In genomic region chr17:15130288-15130656, GRCm38 (mm10) we compare ENCODE assay signal across 22 mouse cellular contexts.
DNase-seq lines count a peak whose midpoint lies in the region; ATAC-seq lines count a peak whose summit lies in the region.
"Had no signal": no experiment of that assay in that cellular context is flagged by ENCODE, and none has a peak within 500 bp of the region (broad histone marks: within the 10 kb centered on the region; RNA-seq: fewer than 3 reads in every experiment).

No protein-coding gene starts in this region.

- no peak overlapping the region for H3K4me3 ChIP-seq in forebrain, embryonic 10.5 days
- H3K4me3 ChIP-seq in forebrain, embryonic 15.5 days, result no peak overlapping the region
- no peak overlapping the region for H3K4me3 ChIP-seq in heart, embryonic 11.5 days (ENCODE audit: low read depth, low read length)
- no peak overlapping the region for H3K4me3 ChIP-seq in heart, embryonic 15.5 days
- no peak overlapping the region for H3K4me3 ChIP-seq in brown adipose tissue, adult 24 weeks (ENCODE audit: insufficient read depth, low read depth, low read length)
- H3K4me3 ChIP-seq: embryonic facial prominence, embryonic 13.5 days; forebrain, embryonic 13.5 days; hindbrain, embryonic 10.5 days; intestine, embryonic 15.5 days had no signal

- H3K4me1 ChIP-seq in forebrain, embryonic 10.5 days, result no peaks in the 10 kb centered on the region
- no peaks in the 10 kb centered on the region for H3K4me1 ChIP-seq in forebrain, embryonic 15.5 days
- H3K4me1 ChIP-seq in heart, embryonic 11.5 days (ENCODE audit: control insufficient read depth, insufficient read depth, low read length), result no peaks in the 10 kb centered on the region
- H3K4me1 ChIP-seq in heart, embryonic 15.5 days (replicated peaks), result no peaks in the 10 kb centered on the region; the same call in 1 of the 2 replicates
- H3K4me1 ChIP-seq in brown adipose tissue, adult 24 weeks (ENCODE audit: control insufficient read depth, insufficient read depth, insufficient read length, low read length), result peaks cover 12% of the 10 kb centered on the region
- H3K4me1 ChIP-seq: embryonic facial prominence, embryonic 13.5 days; forebrain, embryonic 13.5 days; hindbrain, embryonic 10.5 days; intestine, embryonic 15.5 days had no signal

- no peak overlapping the region for H3K4me2 ChIP-seq in forebrain, embryonic 15.5 days (replicated peaks)
- H3K4me2 ChIP-seq in heart, embryonic 11.5 days, result no peak overlapping the region
- H3K4me2 ChIP-seq in heart, embryonic 15.5 days, result no peak overlapping the region
- H3K4me2 ChIP-seq: embryonic facial prominence, embryonic 13.5 days; forebrain, embryonic 13.5 days; hindbrain, embryonic 14.5 days; intestine, embryonic 15.5 days had no signal

- DNase-seq in forebrain, embryonic 10.5 days (ENCODE audit: extremely low spot score, low spot score), result no peak
- no peak for DNase-seq in heart, postnatal 10 days
- DNase-seq in heart, postnatal 25 days (ENCODE audit: low spot score), result no peak
- no peak for DNase-seq in spleen, postnatal 4 days (ENCODE audit: low spot score in 2 of 2)
- DNase-seq: adrenal gland, adult 8-10 months; B cell, adult 2 months; cerebellum, adult 11 months; cerebellum, adult 8-10 months; cerebellum, postnatal 14 days; embryo, embryonic 11 days; kidney, adult 18-20 months had no signal

- no peaks in the 10 kb centered on the region for H3K9me3 ChIP-seq in forebrain, embryonic 10.5 days
- no peaks in the 10 kb centered on the region for H3K9me3 ChIP-seq in forebrain, embryonic 15.5 days
- H3K9me3 ChIP-seq in heart, embryonic 11.5 days (replicated peaks; ENCODE audit: control insufficient read depth, low read length), result no peaks in the 10 kb centered on the region
- no peaks in the 10 kb centered on the region for H3K9me3 ChIP-seq in heart, embryonic 15.5 days (replicated peaks)
- H3K9me3 ChIP-seq: embryonic facial prominence, embryonic 13.5 days; forebrain, embryonic 13.5 days; G1E; hindbrain, embryonic 10.5 days; intestine, embryonic 15.5 days had no signal

- H3K27me3 ChIP-seq in forebrain, embryonic 10.5 days (ENCODE audit: poor library complexity, severe bottlenecking), result no peaks in the 10 kb centered on the region
- H3K27me3 ChIP-seq in forebrain, embryonic 15.5 days, result no peaks in the 10 kb centered on the region
- H3K27me3 ChIP-seq in heart, embryonic 11.5 days (ENCODE audit: control insufficient read depth, insufficient read depth, low read length), result no peaks in the 10 kb centered on the region
- H3K27me3 ChIP-seq in heart, embryonic 15.5 days, result no peaks in the 10 kb centered on the region
- H3K27me3 ChIP-seq: embryonic facial prominence, embryonic 13.5 days; forebrain, embryonic 13.5 days; intestine, embryonic 15.5 days had no signal

- 89% methylated on average over 3 of the region's 3 CpGs for WGBS in forebrain, embryonic 10.5 days
- 88% methylated on average over 3 of the region's 3 CpGs for WGBS in forebrain, embryonic 15.5 days
- 63% methylated on average over 3 of the region's 3 CpGs for WGBS in heart, embryonic 11.5 days (ENCODE audit: insufficient replicate concordance)
- 69% methylated on average over 3 of the region's 3 CpGs for WGBS in heart, embryonic 15.5 days

- intact Hi-C loops in heart, postnatal 10 days (cut with DNase I), result no loop called here
- intact Hi-C loops in heart, postnatal 25 days (cut with DNase I), result no loop called here

- no peaks in the 10 kb centered on the region for H3K36me3 ChIP-seq in forebrain, embryonic 10.5 days (replicated peaks)
- H3K36me3 ChIP-seq in forebrain, embryonic 15.5 days, result no peaks in the 10 kb centered on the region
- no peaks in the 10 kb centered on the region for H3K36me3 ChIP-seq in heart, embryonic 11.5 days (ENCODE audit: control insufficient read depth, insufficient read depth, low read length)
- H3K36me3 ChIP-seq in heart, embryonic 15.5 days, result no peaks in the 10 kb centered on the region
- H3K36me3 ChIP-seq: embryonic facial prominence, embryonic 13.5 days; G1E; hindbrain, embryonic 10.5 days; intestine, embryonic 15.5 days had no signal

- H3K9ac ChIP-seq in forebrain, embryonic 15.5 days (replicated peaks), result no peak overlapping the region
- no peak overlapping the region for H3K9ac ChIP-seq in heart, embryonic 11.5 days (ENCODE audit: low read depth, low read length)
- H3K9ac ChIP-seq in heart, embryonic 15.5 days, result no peak overlapping the region
- H3K9ac ChIP-seq: embryonic facial prominence, embryonic 13.5 days; forebrain, embryonic 13.5 days; hindbrain, embryonic 14.5 days; intestine, embryonic 15.5 days had no signal

- H3K27ac ChIP-seq in forebrain, embryonic 10.5 days, result 0 out of 2 replicates have a peak overlapping the region, but pooled peaks have one; percentile 15
- no peak overlapping the region for H3K27ac ChIP-seq in forebrain, embryonic 15.5 days (replicated peaks)
- H3K27ac ChIP-seq in heart, embryonic 11.5 days (ENCODE audit: low read depth, low read length), result peak overlapping the region; percentile 64
- H3K27ac ChIP-seq in heart, embryonic 15.5 days, result peak overlapping the region; percentile 50
- H3K27ac ChIP-seq in brown adipose tissue, adult 24 weeks (replicated peaks; ENCODE audit: low read depth, low read length), result peak overlapping the region; percentile 29; the same call in 1 of the 2 replicates
- H3K27ac ChIP-seq: embryonic facial prominence, embryonic 13.5 days; forebrain, embryonic 13.5 days; hindbrain, embryonic 10.5 days; hindbrain, embryonic 14.5 days; intestine, embryonic 15.5 days had no signal

- ATAC-seq in forebrain, embryonic 15.5 days (replicated peaks), result no peak
- peak; percentile 53 for ATAC-seq in heart, embryonic 11.5 days (replicated peaks; ENCODE audit: insufficient number of reproducible peaks, low FRiP score, low TSS enrichment)
- ATAC-seq in heart, embryonic 15.5 days (replicated peaks; ENCODE audit: insufficient number of reproducible peaks, insufficient read depth, low FRiP score, low read depth), result no peak
- ATAC-seq: CD4-positive, CD25-positive, alpha-beta regulatory T cell, adult 4 months; forebrain, embryonic 13.5 days; intestine, embryonic 15.5 days had no signal
